Mouse (Mus musculus) liver, embryonic 14.5 days (tissue): ENCODE data around the gene Anxa5.

Experiments
- CTCF ChIP-seq: IDR thresholded peaks from 2 replicates; pipeline ENCODE4 v1.5.1; 2016; ENCODE audit warnings: antibody characterized with exemption, low read depth, control low read depth
- EP300 ChIP-seq: IDR thresholded peaks from 2 replicates; pipeline ENCODE4 v1.6.1; 2016; ENCODE audit warnings: antibody characterized with exemption, low read depth

- no peak for TF ChIP-seq CTCF
- TF ChIP-seq EP300 = no peak
These were observed 11.2 kb upstream of the Anxa5 start for GRCm38 (mm10) chr3:36486881-36487280.
